Mouse (Mus musculus) retina, adult 2 months (tissue): Measurements from ENCODE around the gene Skint8.
"Not testable (repeated sequence)": the region's sequence is repeated elsewhere in the genome, so short reads cannot be mapped to it uniquely, and the experiment has no call there.

Experiments used
- DNase-seq: peaks from one replicate; pipeline ENCODE4 v3.0.0-alpha.2; 2012; ENCODE audit warnings: low read depth, low spot score

The Skint8 gene

GRCm38 (mm10) chr4:111919092-111919491, at the start of gene Skint8:
Skint8 (plus strand) TSS chr4:111919392.
- no peak for DNase-seq

- DNase-seq, result no peak
These were observed 38.9 kb upstream of the Skint8 start for GRCm38 (mm10) chr4:111880112-111880875.

GRCm38 (mm10) chr4:111883543-111883942, 35.6 kb upstream of the Skint8 start:
- no peak for DNase-seq

- peak; percentile 6 for DNase-seq
These were observed 33.2 kb upstream of the Skint8 start for GRCm38 (mm10) chr4:111886018-111886417.

GRCm38 (mm10) chr4:111886607-111887006, 32.6 kb upstream of the Skint8 start:
- DNase-seq, result peak; percentile 26

- no peak for DNase-seq
These were observed 27.1 kb upstream of the Skint8 start for GRCm38 (mm10) chr4:111892138-111892537.

- DNase-seq, result no peak
These were observed 21.4 kb upstream of the Skint8 start for GRCm38 (mm10) chr4:111897755-111898154.

- DNase-seq, result no peak
These were observed 20.6 kb upstream of the Skint8 start for GRCm38 (mm10) chr4:111898566-111898965.

- not testable (repeated sequence) for DNase-seq
These were observed 18.7 kb upstream of the Skint8 start for GRCm38 (mm10) chr4:111900491-111900890.

- no peak for DNase-seq
These were observed 17.7 kb upstream of the Skint8 start for GRCm38 (mm10) chr4:111901473-111901872.

GRCm38 (mm10) chr4:111902775-111903174, 16.4 kb upstream of the Skint8 start, which contains the start of gene Slc5a9:
Slc5a9 (minus strand) TSS chr4:111902918.
- no peak for DNase-seq

- peak; percentile 11 for DNase-seq
These were observed 11.3 kb upstream of the Skint8 start for GRCm38 (mm10) chr4:111907926-111908325.

GRCm38 (mm10) chr4:111961309-111961708, 42.1 kb downstream of the Skint8 start:
- no peak for DNase-seq

- DNase-seq, result not testable (repeated sequence)
These were observed 44.0 kb downstream of the Skint8 start for GRCm38 (mm10) chr4:111963241-111963640.

GRCm38 (mm10) chr4:111963669-111964068, 44.5 kb downstream of the Skint8 start:
- DNase-seq, result no peak

- DNase-seq, result no peak
These were observed 53.4 kb downstream of the Skint8 start, which contains the start of gene Skint7 for GRCm38 (mm10) chr4:111972623-111973022. Skint7 (plus strand) TSS chr4:111972923.
